Comparison of ENCODE assay signal across 10 mouse cellular contexts in the genomic region with DNA sequence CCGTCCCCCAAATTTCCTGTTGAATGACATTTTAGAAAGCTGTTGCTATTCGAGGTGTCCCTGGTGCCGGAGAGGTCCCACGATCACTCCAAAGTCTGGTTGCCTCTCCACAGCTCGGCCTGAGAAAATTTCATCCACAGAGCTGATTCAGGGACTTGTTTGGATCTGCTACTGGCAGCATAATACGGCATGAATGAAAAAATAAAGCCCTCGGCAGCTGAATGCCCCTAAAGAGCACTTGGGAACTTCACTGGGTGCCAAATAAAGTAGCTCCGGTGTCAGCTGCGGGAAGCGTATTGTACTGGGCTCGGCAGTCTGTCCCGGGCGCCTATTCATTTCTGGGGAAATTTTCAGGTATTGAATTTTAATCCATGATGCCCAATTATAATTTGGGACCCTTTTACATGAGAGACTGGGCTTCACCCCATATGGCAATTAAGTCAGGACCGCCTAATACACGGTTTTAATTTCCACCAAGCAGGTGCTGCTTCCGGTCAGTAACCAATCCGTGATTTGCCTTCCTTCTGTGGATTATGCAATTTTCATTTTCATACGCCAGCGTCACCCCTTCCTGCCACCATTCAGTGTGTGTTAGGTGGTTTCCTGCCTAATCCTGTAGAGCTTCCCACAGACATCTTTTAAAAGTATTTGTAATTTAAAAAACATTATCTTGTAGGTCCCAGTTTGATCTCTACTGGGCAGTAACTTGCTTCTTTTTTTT.
DNase-seq lines count a peak whose midpoint lies in the region; ATAC-seq and TF ChIP-seq lines count a peak whose summit lies in the region.
"Had no signal": no experiment of that assay in that cellular context is flagged by ENCODE, and none has a peak within 500 bp of the region (broad histone marks: within the 10 kb centered on the region; RNA-seq: fewer than 3 reads in every experiment).

No protein-coding gene starts in this region.

- peak overlapping the region; percentile 41 for H3K9ac ChIP-seq in hindbrain, embryonic 16.5 days (ENCODE audit: low read depth, low read length)

- no peaks in the 10 kb centered on the region for H3K4me1 ChIP-seq in cortical plate, adult 2 months (ENCODE audit: control insufficient read depth, insufficient read depth, low read length)
- peaks cover 8% of the 10 kb centered on the region for H3K4me1 ChIP-seq in hindbrain, embryonic 16.5 days (ENCODE audit: control insufficient read depth, insufficient read depth, low read depth, low read length)

- WGBS in hindbrain, embryonic 16.5 days = 39% methylated on average over 19 of the region's 19 CpGs

- TF ChIP-seq CTCF in cortical plate, adult 2 months (IDR thresholded peaks at IDR 0.05; ENCODE audit: extremely low read depth, insufficient read depth, low read length) = no peak

- TF ChIP-seq POLR2A in cortical plate, adult 2 months (IDR thresholded peaks at IDR 0.05; ENCODE audit: extremely low read depth, insufficient read depth, low read length) = no peak

- no peaks in the 10 kb centered on the region for H3K9me3 ChIP-seq in hindbrain, embryonic 16.5 days (ENCODE audit: control insufficient read depth, low read length)

- peak overlapping the region; percentile 3; the same call in 1 of the 2 replicates for H3K4me3 ChIP-seq in cortical plate, adult 2 months (ENCODE audit: insufficient read depth, low read length)
- H3K4me3 ChIP-seq in hindbrain, embryonic 16.5 days (ENCODE audit: low read length) = peak overlapping the region; percentile 19

- DNase-seq in layer of hippocampus, postnatal 14 days (ENCODE audit: low spot score in 2 of 2) = peak; percentile 3 to 9
- DNase-seq in layer of hippocampus, postnatal 25 days (ENCODE audit: extremely low spot score in 1 of 2, low spot score in 1 of 2) = no peak
- DNase-seq in R1 (ENCODE audit: low read depth, low spot score) = peak; percentile 19
- no peak for DNase-seq in urinary bladder, postnatal 14 days (ENCODE audit: low spot score)
- no peak for DNase-seq in spleen, postnatal 14 days (ENCODE audit: low spot score in 2 of 2)
- DNase-seq: cerebellum, adult 11 months; kidney, adult 2 months had no signal

- no peaks in the 10 kb centered on the region for H3K27me3 ChIP-seq in hindbrain, embryonic 16.5 days (replicated peaks; ENCODE audit: control insufficient read depth, insufficient read depth, low read length)

- H3K36me3 ChIP-seq in hindbrain, embryonic 16.5 days (ENCODE audit: control insufficient read depth, insufficient read depth, low read length) = no peaks in the 10 kb centered on the region

- peak; percentile 63; the same call in 1 of the 2 replicates for ATAC-seq in hindbrain, embryonic 16.5 days

- peak overlapping the region; percentile 53 for H3K4me2 ChIP-seq in hindbrain, embryonic 16.5 days (ENCODE audit: low read length)

- no peak overlapping the region for H3K27ac ChIP-seq in cortical plate, adult 2 months (ENCODE audit: insufficient read depth, low read length)
- H3K27ac ChIP-seq in hindbrain, embryonic 16.5 days (ENCODE audit: low read depth, low read length) = no peak overlapping the region
- H3K27ac ChIP-seq: macrophage had no signal

Comparison
In these comparisons a context has a peak if more than half of its experiments do, and no peak if none do; other contexts are left out.
1. DNase-seq: peak in layer of hippocampus, postnatal 14 days (2 of 2) and R1 (single experiment); none in layer of hippocampus, postnatal 25 days (0 of 2), urinary bladder, postnatal 14 days (single experiment) and spleen, postnatal 14 days (0 of 2).